Mouse (Mus musculus): ENCODE results near the gene Psen2. TPM values are rescaled to one million over a fixed set of nuclear protein-coding genes. Genes with fewer than 3 reads are reported as not detected.
A peak's percentile ranks its signal among the peaks of the same experiment; 100 is the strongest.

Gene Psen2
- polyA plus RNA-seq, 1 experiment from 2014 or later, result 37.0 TPM

DNA sequence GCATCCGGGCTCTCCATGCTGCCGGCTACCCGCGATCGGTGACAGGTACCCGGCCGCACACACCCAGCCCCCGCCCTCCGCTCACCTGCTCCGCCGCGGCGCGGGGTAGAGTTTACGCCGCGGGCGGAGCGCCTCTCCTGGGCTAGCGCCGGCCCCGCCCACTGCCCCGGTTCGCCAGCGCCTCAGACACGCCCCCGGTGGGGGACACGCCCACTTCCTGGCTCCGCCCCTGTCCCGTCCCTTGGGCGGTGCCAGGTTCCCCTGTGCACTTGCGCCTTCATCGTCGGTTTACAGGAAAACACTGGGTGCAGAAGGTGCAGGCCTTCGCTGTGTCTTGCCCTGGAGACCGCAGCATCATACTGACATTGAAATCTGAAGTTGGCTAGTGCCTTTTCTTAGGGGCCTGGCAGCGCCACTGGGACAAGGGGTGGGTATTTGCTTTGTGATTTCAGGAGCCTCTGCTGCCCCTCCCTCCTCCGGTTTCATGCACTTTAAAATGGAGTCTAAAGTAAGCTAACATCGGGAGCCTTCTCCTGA is 7.0 kb downstream of the Psen2 start:
- Histone ChIP-seq H3K27me3 (ENCODE audit: control insufficient read depth, insufficient read depth, low read depth, low read length) (no peaks in the 10 kb centered on the region), H3K4me2 (ENCODE audit: low read depth, low read length) (peak overlapping the region; percentile 100), H3K4me1 (ENCODE audit: control insufficient read depth, low read depth, low read length) (peaks cover 76% of the 10 kb centered on the region), H3K9ac (ENCODE audit: low read depth, low read length) (peak overlapping the region; percentile 87), H3K27ac (ENCODE audit: low read length) (peak overlapping the region; percentile 89), H3K9me3 (replicated peaks; ENCODE audit: control insufficient read depth, low read length) (no peaks in the 10 kb centered on the region), H3K4me3 (ENCODE audit: low read depth, low read length) (peak overlapping the region; percentile 87), H3K36me3 (ENCODE audit: control insufficient read depth, insufficient read depth) (no peaks in the 10 kb centered on the region)
- ATAC-seq (ENCODE audit: low read depth), result peak; percentile 93
- WGBS (ENCODE audit: insufficient replicate concordance), result under 1% methylated on average over 39 of the region's 39 CpGs

DNA sequence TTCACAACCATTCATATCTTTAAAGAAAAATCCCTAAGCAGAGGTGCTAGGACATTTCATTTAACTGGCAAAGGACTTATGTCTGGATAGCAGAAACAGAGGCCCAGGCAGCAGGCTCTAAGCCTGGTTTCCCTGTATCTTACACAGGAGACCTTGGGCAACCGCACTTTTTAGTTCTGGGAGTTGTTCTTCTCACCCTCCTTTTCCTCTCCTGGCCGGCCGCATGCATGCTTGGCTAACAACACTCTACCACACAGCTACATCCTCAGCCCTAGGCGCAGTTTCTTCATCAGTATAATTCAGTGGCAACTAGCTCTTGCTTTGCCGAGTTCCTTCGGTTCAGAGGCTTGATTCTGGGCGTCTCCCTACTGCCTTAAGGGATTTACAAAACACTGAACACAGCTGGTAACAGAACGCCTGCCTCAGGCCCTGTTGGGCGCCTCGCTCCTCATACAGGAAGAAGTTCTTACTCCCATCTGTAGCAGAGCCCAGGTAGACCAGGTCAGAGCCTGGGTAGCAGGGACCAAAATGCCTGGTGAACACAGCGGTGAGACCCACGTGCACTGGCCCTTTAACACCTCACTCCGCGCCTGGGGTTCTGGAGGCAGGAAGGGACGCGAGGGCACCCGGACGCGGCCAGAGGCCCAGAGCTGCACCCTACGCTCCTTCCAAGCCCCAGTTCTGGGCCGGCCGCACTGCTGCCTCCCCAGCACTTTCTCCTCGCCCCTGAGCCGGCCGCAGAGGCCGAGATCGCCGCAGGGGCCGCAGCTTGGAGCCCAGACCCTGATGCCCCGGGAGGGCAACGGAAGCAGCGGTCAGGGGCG is 7.7 kb downstream of the Psen2 start:
- Histone ChIP-seq H3K4me3 (ENCODE audit: low read depth, low read length) (peak overlapping the region; percentile 87), H3K36me3 (ENCODE audit: control insufficient read depth, insufficient read depth) (no peaks in the 10 kb centered on the region), H3K9ac (ENCODE audit: low read depth, low read length) (peak overlapping the region; percentile 87), H3K9me3 (replicated peaks; ENCODE audit: control insufficient read depth, low read length) (no peaks in the 10 kb centered on the region), H3K4me1 (ENCODE audit: control insufficient read depth, low read depth, low read length) (peaks cover 74% of the 10 kb centered on the region), H3K4me2 (ENCODE audit: low read depth, low read length) (peak overlapping the region; percentile 100), H3K27ac (ENCODE audit: low read length) (peak overlapping the region; percentile 84), H3K27me3 (ENCODE audit: control insufficient read depth, insufficient read depth, low read depth, low read length) (no peaks in the 10 kb centered on the region)
- ATAC-seq (ENCODE audit: low read depth), result peak; percentile 22
- 2% methylated on average over 33 of the region's 33 CpGs for WGBS (ENCODE audit: insufficient replicate concordance)

DNA sequence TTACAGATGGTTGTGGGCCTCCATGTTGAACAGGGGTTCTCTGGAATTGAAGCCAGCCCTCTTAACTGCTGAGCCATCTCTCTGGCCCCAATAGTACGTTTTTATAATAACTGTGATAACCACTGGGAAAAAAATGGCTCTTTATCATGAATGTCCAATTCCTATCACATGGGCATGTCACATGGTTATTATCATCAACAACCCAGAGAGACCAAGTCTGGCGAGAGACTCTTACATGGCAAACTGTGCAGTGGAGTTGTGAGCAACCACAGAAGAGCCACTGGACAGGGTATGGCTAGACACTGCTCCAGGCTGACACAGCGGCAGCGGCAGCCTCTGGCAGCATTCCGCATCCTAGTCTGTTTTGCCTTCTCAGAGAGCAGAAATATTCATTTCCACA is 8.9 kb downstream of the Psen2 start:
- Histone ChIP-seq H3K9ac (ENCODE audit: low read depth, low read length) (0 out of 2 replicates have a peak overlapping the region, but pooled peaks have one; percentile 4), H3K36me3 (ENCODE audit: control insufficient read depth, insufficient read depth) (no peaks in the 10 kb centered on the region), H3K27me3 (ENCODE audit: control insufficient read depth, insufficient read depth, low read depth, low read length) (no peaks in the 10 kb centered on the region), H3K4me1 (ENCODE audit: control insufficient read depth, low read depth, low read length) (peaks cover 77% of the 10 kb centered on the region), H3K9me3 (replicated peaks; ENCODE audit: control insufficient read depth, low read length) (no peaks in the 10 kb centered on the region), H3K4me2 (ENCODE audit: low read depth, low read length) (peak overlapping the region; percentile 100), H3K4me3 (ENCODE audit: low read depth, low read length) (no peak overlapping the region), H3K27ac (ENCODE audit: low read length) (peak overlapping the region; percentile 17; the same call in 1 of the 2 replicates)
- WGBS (ENCODE audit: insufficient replicate concordance), result 40% methylated on average over 5 of the region's 5 CpGs
- ATAC-seq (ENCODE audit: low read depth), result peak; percentile 19

DNA sequence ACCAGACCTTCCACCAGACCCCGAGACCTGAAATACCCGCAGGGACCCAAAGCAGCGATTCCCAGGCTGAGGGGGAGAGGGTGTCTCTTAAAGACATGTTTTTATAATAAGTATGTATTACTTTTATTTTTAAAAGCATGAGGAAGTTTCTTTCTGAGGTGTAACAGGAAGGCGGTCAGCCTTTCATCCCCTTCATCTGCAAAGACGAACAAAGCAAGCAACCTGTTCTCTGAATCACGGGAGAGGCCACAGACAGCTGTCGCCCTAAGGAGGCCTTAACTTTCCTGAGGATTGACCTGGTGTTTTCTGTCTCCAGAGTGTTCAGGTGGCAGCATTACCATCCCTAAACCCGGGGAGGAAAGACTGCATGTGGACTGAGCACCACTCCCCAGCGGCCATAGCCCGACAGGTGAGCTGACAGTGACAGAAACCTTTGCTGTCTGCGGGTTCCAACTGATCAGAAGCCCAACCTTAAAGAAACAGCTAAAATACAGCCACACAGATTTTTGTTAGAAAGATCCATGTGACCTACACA is 10.5 kb downstream of the Psen2 start:
- no peak overlapping the region for H3K9ac ChIP-seq (ENCODE audit: low read depth, low read length)
- WGBS (ENCODE audit: insufficient replicate concordance), result 79% methylated on average over 11 of the region's 11 CpGs
- H3K9me3 ChIP-seq (replicated peaks; ENCODE audit: control insufficient read depth, low read length), result no peaks in the 10 kb centered on the region
- no peak overlapping the region for H3K4me3 ChIP-seq (ENCODE audit: low read depth, low read length)
- no peaks in the 10 kb centered on the region for H3K27me3 ChIP-seq (ENCODE audit: control insufficient read depth, insufficient read depth, low read depth, low read length)
- no peak overlapping the region for H3K4me2 ChIP-seq (ENCODE audit: low read depth, low read length)
- peaks cover 83% of the 10 kb centered on the region for H3K4me1 ChIP-seq (ENCODE audit: control insufficient read depth, low read depth, low read length)
- ATAC-seq (ENCODE audit: low read depth), result no peak
- no peaks in the 10 kb centered on the region for H3K36me3 ChIP-seq (ENCODE audit: control insufficient read depth, insufficient read depth)
- no peak overlapping the region for H3K27ac ChIP-seq (ENCODE audit: low read length)

DNA sequence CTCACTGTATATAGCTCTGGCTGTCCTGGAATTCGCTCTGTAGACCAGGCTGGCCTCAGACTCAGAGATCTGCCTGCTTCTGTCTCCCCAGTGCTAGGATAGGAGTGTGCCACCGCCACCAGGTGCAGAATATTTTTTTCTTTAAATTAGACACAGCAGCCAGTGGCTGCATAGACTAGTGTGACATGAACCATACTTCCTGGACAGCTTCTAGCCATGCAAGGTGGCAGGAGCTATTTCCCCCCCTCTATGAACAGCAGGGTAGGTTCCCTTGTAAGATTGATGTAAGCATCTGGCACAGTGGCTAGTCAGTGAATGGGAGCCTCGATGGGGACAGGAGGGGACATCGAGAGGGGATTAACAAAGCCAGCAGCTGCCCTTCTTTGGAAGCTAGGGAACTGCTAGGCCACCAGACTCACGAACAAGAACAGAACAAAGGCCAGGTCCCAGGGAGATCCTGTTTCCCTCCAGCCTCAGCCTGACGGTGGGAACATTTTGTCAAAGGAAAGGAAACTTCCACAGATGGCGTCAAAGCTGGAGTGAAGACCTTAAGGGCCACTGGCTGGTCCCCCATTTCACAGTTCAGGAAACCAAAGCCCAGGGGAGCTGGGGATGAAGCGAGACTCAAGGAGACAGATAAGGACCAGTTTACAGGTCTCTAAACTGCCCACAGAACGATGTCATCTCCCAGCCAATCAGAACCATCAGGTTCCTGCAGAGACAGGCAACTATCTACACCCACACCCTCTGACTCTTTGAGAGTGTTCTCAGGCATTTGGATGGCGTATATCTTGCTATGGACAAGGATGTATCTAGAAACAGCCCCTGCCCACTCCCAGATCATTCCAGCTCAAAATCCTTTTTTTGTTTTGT is 11.8 kb downstream of the Psen2 start:
- no peaks in the 10 kb centered on the region for H3K9me3 ChIP-seq (replicated peaks; ENCODE audit: control insufficient read depth, low read length)
- no peaks in the 10 kb centered on the region for H3K36me3 ChIP-seq (ENCODE audit: control insufficient read depth, insufficient read depth)
- WGBS (ENCODE audit: insufficient replicate concordance), result 45% methylated on average over 10 of the region's 10 CpGs
- no peak overlapping the region for H3K4me3 ChIP-seq (ENCODE audit: low read depth, low read length)
- no peak overlapping the region for H3K27ac ChIP-seq (ENCODE audit: low read length)
- no peak overlapping the region for H3K4me2 ChIP-seq (ENCODE audit: low read depth, low read length)
- no peak for ATAC-seq (ENCODE audit: low read depth)
- peaks cover 80% of the 10 kb centered on the region for H3K4me1 ChIP-seq (ENCODE audit: control insufficient read depth, low read depth, low read length)
- H3K27me3 ChIP-seq (ENCODE audit: control insufficient read depth, insufficient read depth, low read depth, low read length), result no peaks in the 10 kb centered on the region
- no peak overlapping the region for H3K9ac ChIP-seq (ENCODE audit: low read depth, low read length)

DNA sequence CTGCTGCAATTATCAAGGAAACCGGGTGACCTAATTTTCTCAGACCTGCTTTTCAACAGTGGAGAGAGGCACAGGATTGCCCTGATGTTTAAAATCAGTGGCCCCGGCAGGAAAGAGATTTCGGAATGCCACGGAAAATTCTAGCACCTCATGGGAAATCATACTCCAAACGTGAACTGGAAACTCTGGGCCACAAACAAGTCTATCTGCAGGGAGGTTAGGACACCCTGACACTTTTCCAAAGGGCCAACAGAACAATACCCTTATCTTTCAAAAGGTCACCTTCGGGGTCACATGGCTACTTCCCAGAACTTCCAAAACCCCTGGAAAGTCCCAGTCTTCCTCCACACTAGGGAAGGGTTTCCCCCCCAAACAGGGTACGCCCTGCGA is 12.8 kb downstream of the Psen2 start:
- Histone ChIP-seq H3K4me2 (ENCODE audit: low read depth, low read length) (peak overlapping the region; percentile 30; the same call in 1 of the 2 replicates), H3K27me3 (ENCODE audit: control insufficient read depth, insufficient read depth, low read depth, low read length) (no peaks in the 10 kb centered on the region), H3K4me3 (ENCODE audit: low read depth, low read length) (no peak overlapping the region), H3K36me3 (ENCODE audit: control insufficient read depth, insufficient read depth) (0 out of 2 replicates have a peak, but pooled peaks cover under 1% of the 10 kb centered on the region), H3K4me1 (ENCODE audit: control insufficient read depth, low read depth, low read length) (peaks cover 73% of the 10 kb centered on the region), H3K27ac (ENCODE audit: low read length) (peak overlapping the region; percentile 45; the same call in 1 of the 2 replicates), H3K9ac (ENCODE audit: low read depth, low read length) (no peak overlapping the region), H3K9me3 (replicated peaks; ENCODE audit: control insufficient read depth, low read length) (no peaks in the 10 kb centered on the region)
- no peak for ATAC-seq (ENCODE audit: low read depth)
- WGBS (ENCODE audit: insufficient replicate concordance), result 47% methylated on average over 8 of the region's 8 CpGs

DNA sequence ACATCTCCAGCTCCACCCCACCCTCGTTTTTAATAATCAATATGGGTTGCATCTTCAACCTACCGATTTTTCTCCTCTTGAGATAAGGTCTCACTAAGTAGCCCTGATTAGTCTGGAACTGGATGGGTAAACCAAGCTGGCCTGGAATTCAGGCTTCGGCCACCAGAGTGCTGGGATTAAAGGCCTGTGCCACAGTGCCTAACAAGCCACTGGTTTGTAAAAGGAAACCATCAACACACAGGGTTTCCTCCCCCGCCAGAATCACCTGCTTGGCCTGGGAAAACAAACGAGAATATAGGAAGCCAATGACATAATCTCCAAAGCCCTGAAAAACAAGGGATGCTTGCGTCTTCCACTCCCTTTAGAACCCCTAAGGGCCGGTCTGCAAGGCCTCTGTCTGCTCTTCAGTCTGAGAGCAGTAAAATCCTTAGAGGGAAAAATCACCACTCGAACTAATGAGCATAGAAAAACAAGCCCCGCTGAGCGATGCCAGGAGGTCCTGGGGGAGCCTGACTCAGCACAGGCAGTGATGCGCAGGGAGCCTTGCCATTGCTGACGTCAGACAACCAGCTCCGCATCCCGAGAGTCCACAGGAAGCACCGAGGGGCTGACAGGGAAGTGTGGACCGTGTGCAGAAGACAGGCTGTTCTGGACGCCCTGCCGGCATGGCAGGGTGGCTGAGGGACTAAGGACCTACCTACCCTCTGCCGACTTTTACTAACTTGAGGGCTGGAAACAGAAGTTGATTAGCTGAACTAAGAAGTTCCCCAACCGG is 13.4 kb downstream of the Psen2 start:
- no peak overlapping the region for H3K9ac ChIP-seq (ENCODE audit: low read depth, low read length)
- no peaks in the 10 kb centered on the region for H3K27me3 ChIP-seq (ENCODE audit: control insufficient read depth, insufficient read depth, low read depth, low read length)
- peak overlapping the region; percentile 45; the same call in 1 of the 2 replicates for H3K27ac ChIP-seq (ENCODE audit: low read length)
- 22% methylated on average over 20 of the region's 20 CpGs for WGBS (ENCODE audit: insufficient replicate concordance)
- peaks cover 5% of the 10 kb centered on the region; the same call in 1 of the 2 replicates for H3K36me3 ChIP-seq (ENCODE audit: control insufficient read depth, insufficient read depth)
- peaks cover 71% of the 10 kb centered on the region for H3K4me1 ChIP-seq (ENCODE audit: control insufficient read depth, low read depth, low read length)
- H3K9me3 ChIP-seq (replicated peaks; ENCODE audit: control insufficient read depth, low read length), result no peaks in the 10 kb centered on the region
- H3K4me3 ChIP-seq (ENCODE audit: low read depth, low read length), result no peak overlapping the region
- ATAC-seq (ENCODE audit: low read depth), result peak; percentile 3; the same call in 1 of the 2 replicates
- peak overlapping the region; percentile 30 for H3K4me2 ChIP-seq (ENCODE audit: low read depth, low read length)

DNA sequence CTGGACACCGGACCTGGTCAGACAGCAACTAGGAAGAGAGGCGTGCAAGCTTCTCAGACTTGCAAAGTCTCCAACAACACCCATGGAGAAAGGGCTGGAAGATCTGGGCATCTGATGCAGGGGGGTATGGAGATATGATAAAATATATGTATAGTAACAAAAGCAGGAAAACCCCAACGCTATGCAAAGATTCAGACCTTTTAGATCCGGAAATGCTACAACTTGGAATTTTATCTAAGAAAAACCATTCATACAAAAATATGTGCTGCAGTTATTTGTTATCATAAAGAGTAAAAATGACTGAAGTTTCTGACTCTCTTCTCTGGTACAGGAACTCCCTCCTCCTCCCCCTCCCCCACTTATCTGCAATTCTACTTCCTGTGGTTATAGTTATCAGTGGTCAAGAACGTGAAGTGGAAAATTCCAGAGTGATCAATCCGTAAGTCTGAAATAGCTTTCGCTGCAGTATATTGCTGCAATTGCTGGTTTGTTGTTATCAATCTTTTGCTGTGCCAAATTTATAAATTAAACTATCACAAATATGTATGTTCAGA is 14.6 kb downstream of the Psen2 start:
- Histone ChIP-seq H3K27me3 (ENCODE audit: control insufficient read depth, insufficient read depth, low read depth, low read length) (no peaks in the 10 kb centered on the region), H3K4me1 (ENCODE audit: control insufficient read depth, low read depth, low read length) (peaks cover 59% of the 10 kb centered on the region), H3K9ac (ENCODE audit: low read depth, low read length) (no peak overlapping the region), H3K9me3 (replicated peaks; ENCODE audit: control insufficient read depth, low read length) (no peaks in the 10 kb centered on the region), H3K36me3 (ENCODE audit: control insufficient read depth, insufficient read depth) (peaks cover 5% of the 10 kb centered on the region; the same call in 1 of the 2 replicates), H3K27ac (ENCODE audit: low read length) (peak overlapping the region; percentile 43; the same call in 1 of the 2 replicates), H3K4me2 (ENCODE audit: low read depth, low read length) (peak overlapping the region; percentile 36), H3K4me3 (ENCODE audit: low read depth, low read length) (no peak overlapping the region)
- no peak for ATAC-seq (ENCODE audit: low read depth)
- 22% methylated on average over 7 of the region's 7 CpGs for WGBS (ENCODE audit: insufficient replicate concordance)
